8 mouse cellular contexts compared by ENCODE assay signal in genomic region chr10:85185639-85186498, GRCm38 (mm10). TPM values are rescaled to one million over a fixed set of nuclear protein-coding genes. Genes with fewer than 3 reads are reported as not detected.
DNase-seq lines count a peak whose midpoint lies in the region; ATAC-seq and TF ChIP-seq lines count a peak whose summit lies in the region.

No protein-coding gene starts in this region.

- DNase-seq in gastrocnemius, adult 2 months, result peak; percentile 29
- DNase-seq in gastrocnemius, postnatal 10 days, result no peak
- DNase-seq in brain, adult 2 months (ENCODE audit: low read depth, low spot score), result peak; percentile 52
- peak; percentile 28 for DNase-seq in forebrain, embryonic 14.5 days (ENCODE audit: low spot score)
- DNase-seq in lung, embryonic 14.5 days, result peak; percentile 25
- no peak for DNase-seq in gastrocnemius, postnatal 36 days

- peak overlapping the region; percentile 100 for H3K4me2 ChIP-seq in forebrain, embryonic 14.5 days (ENCODE audit: low read length)
- peak overlapping the region; percentile 91 for H3K4me2 ChIP-seq in intestine, embryonic 16.5 days (ENCODE audit: low read depth, low read length)
- peak overlapping the region; percentile 99 for H3K4me2 ChIP-seq in lung, embryonic 14.5 days
- peak overlapping the region; percentile 97 for H3K4me2 ChIP-seq in stomach, embryonic 14.5 days (replicated peaks; ENCODE audit: low read depth, low read length)

- H3K36me3 ChIP-seq in forebrain, embryonic 14.5 days (ENCODE audit: control insufficient read depth, insufficient read depth, low read length), result no peaks in the 10 kb centered on the region
- H3K36me3 ChIP-seq in intestine, embryonic 16.5 days (ENCODE audit: control insufficient read depth, insufficient read depth, low read length), result no peaks in the 10 kb centered on the region
- 0 out of 2 replicates have a peak, but pooled peaks cover 6% of the 10 kb centered on the region for H3K36me3 ChIP-seq in lung, embryonic 14.5 days (ENCODE audit: insufficient read depth)
- no peaks in the 10 kb centered on the region for H3K36me3 ChIP-seq in stomach, embryonic 14.5 days (ENCODE audit: control insufficient read depth, insufficient read depth, low read length)

- peak overlapping the region; percentile 95 for H3K4me3 ChIP-seq in gastrocnemius, adult 2 months
- H3K4me3 ChIP-seq in forebrain, embryonic 14.5 days (ENCODE audit: low read depth, low read length), result peak overlapping the region; percentile 89
- peak overlapping the region; percentile 88 for H3K4me3 ChIP-seq in intestine, embryonic 16.5 days (ENCODE audit: low read length)
- H3K4me3 ChIP-seq in lung, embryonic 14.5 days (ENCODE audit: low read depth, low read length), result peak overlapping the region; percentile 86
- peak overlapping the region; percentile 84 for H3K4me3 ChIP-seq in stomach, embryonic 14.5 days (ENCODE audit: low read depth, low read length)

- no peaks in the 10 kb centered on the region for H3K9me3 ChIP-seq in forebrain, embryonic 14.5 days (replicated peaks; ENCODE audit: control insufficient read depth, low read length)
- no peaks in the 10 kb centered on the region for H3K9me3 ChIP-seq in intestine, embryonic 16.5 days (ENCODE audit: control insufficient read depth, low read length)
- no peaks in the 10 kb centered on the region for H3K9me3 ChIP-seq in lung, embryonic 14.5 days (ENCODE audit: low read depth, low read length)
- no peaks in the 10 kb centered on the region for H3K9me3 ChIP-seq in stomach, embryonic 14.5 days (ENCODE audit: control insufficient read depth, low read depth, low read length)

- no peak for ATAC-seq in forebrain, embryonic 14.5 days
- ATAC-seq in intestine, embryonic 16.5 days, result no peak
- ATAC-seq in lung, embryonic 14.5 days (ENCODE audit: insufficient read depth), result no peak
- no peak for ATAC-seq in stomach, embryonic 14.5 days (ENCODE audit: insufficient number of reproducible peaks, insufficient read depth, low FRiP score, low read depth)

- peak; percentile 36 for TF ChIP-seq CTCF in gastrocnemius, adult 2 months (IDR thresholded peaks at IDR 0.05)
- TF ChIP-seq CTCF in lung, embryonic 14.5 days (IDR thresholded peaks at IDR 0.05; ENCODE audit: low read depth), result 0 out of 2 replicates have a peak, but pooled peaks have one; percentile 15

- H3K27me3 ChIP-seq in forebrain, embryonic 14.5 days (replicated peaks; ENCODE audit: control insufficient read depth, insufficient read depth, low read length), result no peaks in the 10 kb centered on the region
- no peaks in the 10 kb centered on the region for H3K27me3 ChIP-seq in intestine, embryonic 16.5 days (replicated peaks; ENCODE audit: control insufficient read depth, insufficient read depth, low read length)
- H3K27me3 ChIP-seq in lung, embryonic 14.5 days (ENCODE audit: insufficient read depth, low read length), result no peaks in the 10 kb centered on the region
- H3K27me3 ChIP-seq in stomach, embryonic 14.5 days (ENCODE audit: control insufficient read depth, insufficient read depth, low read length), result no peaks in the 10 kb centered on the region

- intact Hi-C loops in gastrocnemius, adult 2 months (cut with DNase I), result loop anchor here (2.0 to 5.0 kb wide), 2 partner anchors 25 to 84 kb away; partner anchors contain the start of genes Fhl4 and Tmem263
- intact Hi-C loops in gastrocnemius, postnatal 36 days (cut with DNase I), result loop anchor here (10.0 kb wide), 1 partner anchor 729 kb away; the partner anchor contains the start of gene Prdm4

- peaks cover 6% of the 10 kb centered on the region; the same call in 1 of the 2 replicates for H3K4me1 ChIP-seq in forebrain, embryonic 14.5 days (ENCODE audit: control insufficient read depth, insufficient read depth, low read length)
- 0 out of 2 replicates have a peak, but pooled peaks cover 2% of the 10 kb centered on the region for H3K4me1 ChIP-seq in intestine, embryonic 16.5 days (ENCODE audit: control insufficient read depth, insufficient read depth, low read length)
- no peaks in the 10 kb centered on the region; the same call in 1 of the 2 replicates for H3K4me1 ChIP-seq in lung, embryonic 14.5 days (ENCODE audit: insufficient read depth)
- peaks cover 7% of the 10 kb centered on the region; the same call in 1 of the 2 replicates for H3K4me1 ChIP-seq in stomach, embryonic 14.5 days (ENCODE audit: control insufficient read depth, insufficient read depth, low read length)

- peak overlapping the region; percentile 74 for H3K9ac ChIP-seq in forebrain, embryonic 14.5 days (ENCODE audit: low read length)
- peak overlapping the region; percentile 87 for H3K9ac ChIP-seq in intestine, embryonic 16.5 days (ENCODE audit: low read depth, low read length)
- peak overlapping the region; percentile 74 for H3K9ac ChIP-seq in lung, embryonic 14.5 days
- H3K9ac ChIP-seq in stomach, embryonic 14.5 days (replicated peaks; ENCODE audit: low read depth, low read length), result peak overlapping the region; percentile 67

- WGBS in forebrain, embryonic 14.5 days, result 30% methylated on average over 14 of the region's 14 CpGs
- 29% methylated on average over 14 of the region's 14 CpGs for WGBS in intestine, embryonic 16.5 days
- 29% methylated on average over 14 of the region's 14 CpGs for WGBS in lung, embryonic 14.5 days
- WGBS in stomach, embryonic 14.5 days, result 29% methylated on average over 14 of the region's 14 CpGs

- peak overlapping the region; percentile 100 for H3K27ac ChIP-seq in gastrocnemius, adult 2 months
- peak overlapping the region; percentile 84; the same call in 1 of the 2 replicates for H3K27ac ChIP-seq in forebrain, embryonic 14.5 days (ENCODE audit: low read depth, low read length)
- peak overlapping the region; percentile 93 for H3K27ac ChIP-seq in intestine, embryonic 16.5 days (ENCODE audit: low read length)
- peak overlapping the region; percentile 83 for H3K27ac ChIP-seq in lung, embryonic 14.5 days (ENCODE audit: low read depth)
- H3K27ac ChIP-seq in stomach, embryonic 14.5 days (ENCODE audit: low read length), result 0 out of 2 replicates have a peak overlapping the region, but pooled peaks have one; percentile 77

RNA-seq across cellular contexts. Expression of gene Cry1, which starts 1.0 kb away (rescaled TPM):
- 10 to 100 TPM in 1 of 2 experiments, 1 to 10 TPM in 1; 9.1 to 15.5 TPM for total RNA-seq in gastrocnemius, adult 2 months (2021)
- 10 to 100 TPM; 10.8 to 14.1 TPM for total RNA-seq in gastrocnemius, postnatal 10 days (2021)
- 23.4 and 30.3 TPM in 2 replicates for polyA plus RNA-seq in forebrain, embryonic 14.5 days (2014; fragmentation: Nextera tagmentation; extraction: Ambion mirVana)
- 23.9 and 24.0 TPM in 2 replicates for polyA plus RNA-seq in intestine, embryonic 16.5 days (2015; fragmentation: Nextera tagmentation; extraction: Ambion mirVana)
- polyA plus RNA-seq in lung, embryonic 14.5 days (2014; fragmentation: Nextera tagmentation; extraction: Ambion mirVana), result 32.4 and 34.6 TPM in 2 replicates
- 23.3 and 25.1 TPM in 2 replicates for polyA plus RNA-seq in stomach, embryonic 14.5 days (2014; fragmentation: Nextera tagmentation; extraction: Ambion mirVana)
- total RNA-seq in gastrocnemius, postnatal 36 days (2021), result 1 to 10 TPM; 8.3 to 8.6 TPM

RNA-seq across cellular contexts. Expression of gene Mterf2, which starts 58.0 kb away (rescaled TPM):
- total RNA-seq in gastrocnemius, adult 2 months (2021), result 10 to 100 TPM in 1 of 2 experiments, 1 to 10 TPM in 1; 9.9 to 14.3 TPM
- 10 to 100 TPM; 10.2 to 11.6 TPM for total RNA-seq in gastrocnemius, postnatal 10 days (2021)
- polyA plus RNA-seq in forebrain, embryonic 14.5 days (2014; fragmentation: Nextera tagmentation; extraction: Ambion mirVana), result 31.3 and 34.9 TPM in 2 replicates
- polyA plus RNA-seq in intestine, embryonic 16.5 days (2015; fragmentation: Nextera tagmentation; extraction: Ambion mirVana), result 19.5 and 20.6 TPM in 2 replicates
- 10.4 and 15.2 TPM in 2 replicates for polyA plus RNA-seq in lung, embryonic 14.5 days (2014; fragmentation: Nextera tagmentation; extraction: Ambion mirVana)
- polyA plus RNA-seq in stomach, embryonic 14.5 days (2014; fragmentation: Nextera tagmentation; extraction: Ambion mirVana), result 14.8 and 16.8 TPM in 2 replicates
- total RNA-seq in gastrocnemius, postnatal 36 days (2021), result 10 to 100 TPM in 1 of 2 experiments, 1 to 10 TPM in 1; 8.4 to 14.9 TPM

Comparison
In these comparisons a context has a peak if more than half of its experiments do, and no peak if none do; other contexts are left out.
1. DNase-seq: peak in gastrocnemius, adult 2 months (single experiment), brain, adult 2 months (single experiment), forebrain, embryonic 14.5 days (single experiment) and lung, embryonic 14.5 days (single experiment); none in gastrocnemius, postnatal 10 days (single experiment) and gastrocnemius, postnatal 36 days (0 of 2).
2. Peak in every context shown above with its lines, with median percentiles within 50 percentile points of each other: H3K27ac ChIP-seq, H3K4me3 ChIP-seq, H3K4me2 ChIP-seq and H3K9ac ChIP-seq.